Mouse (Mus musculus) hindbrain, embryonic 13.5 days (tissue): Measurements from ENCODE around the gene Hils1. TPM values are rescaled to one million over a fixed set of nuclear protein-coding genes. Genes with fewer than 3 reads are reported as not detected.
"Not testable (repeated sequence)": the region's sequence is repeated elsewhere in the genome, so short reads cannot be mapped to it uniquely, and the experiment has no call there.

Experiments
- ATAC-seq: fragments of 200-750 bp; cut with Nextera tagmentation; 2 replicates; pipeline ENCODE4 v1.8.0; 2017; ENCODE audit warnings: moderate TSS enrichment; ENCODE audit not compliant: low FRiP score
- H3K27ac ChIP-seq: fragments of 300-500 bp; sonication (generic); 2 replicates; pipeline ENCODE4 v1.5.1; 2015; ENCODE audit warnings: inconsistent platforms, mild to moderate bottlenecking, moderate library complexity
- H3K27me3 ChIP-seq: fragments of 300-500 bp; sonication (generic); 2 replicates; pipeline ENCODE4 v1.6.1; 2015; ENCODE audit warnings: mild to moderate bottlenecking, inconsistent platforms
- H3K36me3 ChIP-seq: fragments of 300-500 bp; sonication (generic); 2 replicates; pipeline ENCODE4 v1.6.1; 2015; ENCODE audit warnings: mild to moderate bottlenecking, inconsistent platforms
- H3K4me1 ChIP-seq: fragments of 300-500 bp; sonication (generic); replicated peaks from 2 replicates; pipeline ENCODE4 v1.6.1; 2015; ENCODE audit warnings: inconsistent platforms
- H3K4me2 ChIP-seq: fragments of 300-500 bp; sonication (generic); 2 replicates; pipeline ENCODE4 v1.6.1; 2015; ENCODE audit warnings: inconsistent platforms, mild to moderate bottlenecking, moderate library complexity
- H3K4me3 ChIP-seq: fragments of 300-500 bp; sonication (generic); 2 replicates; pipeline ENCODE4 v1.5.1; 2015; ENCODE audit warnings: mild to moderate bottlenecking, inconsistent platforms
- H3K9ac ChIP-seq: fragments of 300-500 bp; sonication (generic); 2 replicates; pipeline ENCODE4 v1.6.1; 2015; ENCODE audit warnings: mild to moderate bottlenecking, inconsistent platforms
- H3K9me3 ChIP-seq: fragments of 300-500 bp; sonication (generic); 2 replicates; pipeline ENCODE4 v1.6.1; 2016; ENCODE audit warnings: inconsistent platforms
- WGBS: fragments of 180-500 bp; shearing (Covaris S2); methylation state at CpG from one replicate; pipeline ENCODE4 v1.1.7; 2015; 5-methylcytosine and 5-hydroxymethylcytosine counted together
- polyA plus RNA-seq: library from polyadenylated mRNA; unstranded; fragments of >200 nt; fragmentation: Nextera tagmentation; extraction: Ambion mirVana; gene quantifications from 2 replicates; pipeline ENCODE4 v1.2.1, GENCODE M21; 2015

Hils1 gene
- polyA plus RNA-seq, 1 experiment from 2014 or later = not detected

DNA sequence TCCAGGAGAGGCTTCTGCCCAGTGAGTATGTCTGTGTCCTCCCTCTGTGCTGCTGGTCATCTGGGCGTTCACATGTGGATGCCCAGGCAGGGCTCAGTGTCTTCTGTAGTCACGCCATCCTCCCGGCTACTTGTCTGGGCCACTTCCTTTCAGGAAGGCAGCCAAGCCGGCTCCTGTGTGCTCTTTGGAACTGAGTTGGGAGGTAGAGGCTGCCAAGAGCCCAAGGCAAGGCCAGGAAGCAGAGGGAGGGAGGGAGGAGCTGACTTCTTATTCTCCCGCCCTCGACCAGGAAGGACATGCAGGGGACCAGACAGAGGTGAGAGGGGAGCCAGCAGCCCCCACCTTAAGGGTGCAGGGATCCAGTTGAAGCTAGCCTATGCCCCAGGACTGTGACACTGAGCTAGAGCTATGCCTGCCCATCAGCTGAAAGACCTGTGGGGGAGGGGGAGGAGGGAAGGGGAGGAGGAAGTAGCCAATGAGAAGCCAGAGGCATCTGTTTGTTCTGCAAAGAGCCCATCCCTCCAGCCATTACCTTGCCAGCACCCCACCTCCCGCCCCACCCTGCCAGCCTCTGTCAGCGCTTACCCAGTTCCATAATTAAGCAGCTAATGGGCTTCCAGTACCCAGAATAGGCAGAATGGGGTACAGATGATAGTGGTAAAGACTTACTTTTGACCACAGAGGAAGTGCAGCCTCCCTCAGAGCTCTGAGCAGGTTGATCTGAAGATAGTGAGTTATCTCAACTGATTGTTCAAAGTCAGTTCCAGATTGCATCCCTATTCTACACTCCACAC lies 9.1 kb upstream of the Hils1 start:
- Histone ChIP-seq H3K9me3 (no peaks in the 10 kb centered on the region), H3K27me3 (no peaks in the 10 kb centered on the region), H3K4me1 (peaks cover 18% of the 10 kb centered on the region; the same call in 1 of the 2 replicates), H3K4me2 (no peak overlapping the region), H3K36me3 (no peaks in the 10 kb centered on the region), H3K27ac (0 out of 2 replicates have a peak overlapping the region, but pooled peaks have one; percentile 14), H3K9ac (no peak overlapping the region), H3K4me3 (no peak overlapping the region)
- 0 out of 2 replicates have a peak, but pooled peaks have one; percentile 24 for ATAC-seq
- 26% methylated on average over 8 of the region's 8 CpGs for WGBS

GRCm38 (mm10) chr11:94962534-94963101 lies 4.8 kb upstream of the Hils1 start:
- Histone ChIP-seq H3K4me2 (no peak overlapping the region), H3K27ac (no peak overlapping the region), H3K27me3 (no peaks in the 10 kb centered on the region), H3K36me3 (no peaks in the 10 kb centered on the region), H3K9ac (no peak overlapping the region), H3K4me1 (peaks cover 11% of the 10 kb centered on the region; the same call in 1 of the 2 replicates), H3K9me3 (no peaks in the 10 kb centered on the region), H3K4me3 (no peak overlapping the region)
- ATAC-seq = no peak
- 78% methylated on average over 5 of the region's 5 CpGs for WGBS

DNA sequence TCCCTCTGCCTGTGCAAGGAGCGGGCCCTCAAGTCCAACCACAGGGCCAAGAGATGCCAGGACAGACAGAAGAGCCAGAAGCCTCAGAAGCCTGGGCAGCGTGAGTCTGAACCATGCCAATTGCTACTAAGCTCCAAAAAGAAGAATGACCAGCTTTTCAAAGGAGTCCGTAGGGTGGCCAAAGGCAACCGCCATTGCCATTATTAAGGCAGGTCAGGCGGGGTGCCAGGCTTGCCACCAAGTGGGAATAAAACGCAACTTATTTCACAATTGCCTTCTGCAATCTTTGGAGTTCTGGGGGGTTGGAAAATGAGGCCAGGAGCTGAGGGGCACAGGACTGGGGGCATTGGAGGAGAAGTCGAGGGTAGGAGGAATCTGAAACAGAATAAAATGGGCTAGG lies 794 bp downstream of the Hils1 start:
- Histone ChIP-seq H3K9me3 (no peaks in the 10 kb centered on the region), H3K27ac (no peak overlapping the region), H3K4me1 (peaks cover 10% of the 10 kb centered on the region; the same call in 1 of the 2 replicates), H3K36me3 (no peaks in the 10 kb centered on the region), H3K4me2 (no peak overlapping the region), H3K9ac (no peak overlapping the region), H3K4me3 (no peak overlapping the region), H3K27me3 (no peaks in the 10 kb centered on the region)
- ATAC-seq = no peak
- WGBS = 79% methylated on average over 7 of the region's 7 CpGs

GRCm38 (mm10) chr11:94969709-94970108 lies 2.3 kb downstream of the Hils1 start:
- not testable (repeated sequence) for H3K4me2 ChIP-seq, H3K4me3 ChIP-seq, H3K27me3 ChIP-seq, H3K36me3 ChIP-seq, H3K27ac ChIP-seq, H3K9ac ChIP-seq, ATAC-seq, H3K9me3 ChIP-seq
- H3K4me1 ChIP-seq = peaks cover 12% of the 10 kb centered on the region; the same call in 1 of the 2 replicates
- 96% methylated on average over 4 of the region's 4 CpGs for WGBS

DNA sequence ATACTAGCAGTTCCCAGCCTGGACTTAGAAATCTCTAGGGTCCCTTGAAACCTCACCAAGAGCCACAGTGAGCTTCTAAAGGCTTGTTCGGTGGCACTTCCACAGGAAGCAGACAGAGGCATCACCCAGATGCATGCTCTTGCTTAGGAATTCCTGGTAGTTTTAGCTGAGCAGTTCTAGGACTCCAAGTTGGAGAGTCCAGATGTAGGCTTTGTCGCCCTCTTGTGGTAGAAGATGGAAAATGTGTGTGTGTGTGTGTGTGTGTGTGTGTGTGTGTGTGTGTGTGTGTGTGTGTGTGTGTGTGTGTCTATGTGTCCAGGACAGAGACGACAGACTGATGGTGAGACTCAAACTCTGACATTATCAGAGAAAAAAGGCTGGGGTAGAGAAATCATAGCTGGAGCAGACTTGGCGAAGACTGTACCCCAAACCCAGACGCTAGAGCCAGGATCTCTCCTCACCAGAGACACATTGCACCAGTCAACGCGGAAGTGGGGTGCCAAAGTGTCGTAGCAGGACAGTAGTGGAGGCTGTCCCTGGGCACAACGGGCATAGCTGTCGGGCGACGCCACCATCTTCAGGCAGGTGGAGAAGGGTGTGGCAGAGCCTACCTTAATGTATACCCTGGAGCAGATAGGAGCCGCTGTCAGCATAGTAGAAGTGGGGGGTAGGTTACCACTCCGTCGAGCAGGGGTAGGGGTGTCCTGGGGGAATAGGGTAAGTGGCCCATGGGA lies 3.0 kb downstream of the Hils1 start:
- 65% methylated on average over 15 of the region's 15 CpGs for WGBS
- Histone ChIP-seq H3K27me3 (no peaks in the 10 kb centered on the region), H3K4me1 (peaks cover 15% of the 10 kb centered on the region; the same call in 1 of the 2 replicates), H3K36me3 (no peaks in the 10 kb centered on the region), H3K27ac (no peak overlapping the region), H3K4me2 (no peak overlapping the region), H3K4me3 (no peak overlapping the region), H3K9me3 (no peaks in the 10 kb centered on the region), H3K9ac (no peak overlapping the region)
- peak; percentile 34; the same call in 1 of the 2 replicates for ATAC-seq

DNA sequence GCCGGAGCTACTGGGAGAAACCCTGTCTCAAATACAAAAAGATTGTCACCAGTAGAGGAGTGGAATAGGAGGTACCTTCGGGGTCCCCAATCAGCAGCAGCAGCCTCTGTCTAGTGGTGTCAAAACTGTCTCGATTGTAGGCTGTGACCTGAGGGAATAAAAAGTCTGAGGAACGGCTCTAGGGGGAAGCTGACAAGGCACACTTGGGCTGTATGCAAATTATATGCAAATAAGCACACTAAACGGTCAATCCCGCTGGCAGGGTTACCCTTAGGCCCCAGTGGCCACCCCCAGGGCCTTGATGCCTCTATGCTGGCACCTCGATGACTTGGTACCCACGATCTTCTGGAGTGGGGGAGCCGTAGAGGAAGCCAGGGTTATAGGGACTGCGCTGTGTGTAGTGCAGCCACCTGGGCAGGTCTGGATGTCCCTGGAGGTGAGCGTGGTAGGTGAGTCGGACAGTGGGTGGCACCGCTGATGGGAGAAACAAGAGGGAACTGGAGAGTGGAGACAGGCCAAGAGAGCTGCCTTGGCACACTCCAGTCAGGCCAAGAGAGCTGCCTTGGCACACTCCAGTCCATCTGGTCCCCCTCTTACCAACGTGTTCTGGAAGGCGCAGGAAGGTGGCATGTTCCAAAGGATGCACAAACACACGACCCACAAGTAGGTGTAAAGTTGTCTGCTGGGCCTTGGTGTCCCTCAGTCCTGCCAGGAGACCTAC lies 4.7 kb downstream of the Hils1 start:
- Histone ChIP-seq H3K4me3 (no peak overlapping the region), H3K27me3 (no peaks in the 10 kb centered on the region), H3K9me3 (no peaks in the 10 kb centered on the region), H3K4me1 (peaks cover 15% of the 10 kb centered on the region; the same call in 1 of the 2 replicates), H3K27ac (no peak overlapping the region), H3K9ac (no peak overlapping the region), H3K4me2 (no peak overlapping the region), H3K36me3 (no peaks in the 10 kb centered on the region)
- 62% methylated on average over 16 of the region's 16 CpGs for WGBS
- no peak for ATAC-seq

- H3K27ac ChIP-seq = no peak overlapping the region
- H3K4me3 ChIP-seq = no peak overlapping the region
- 67% methylated on average over 5 of the region's 5 CpGs for WGBS
- H3K4me2 ChIP-seq = no peak overlapping the region
- ATAC-seq = no peak
- H3K9ac ChIP-seq = no peak overlapping the region
- H3K27me3 ChIP-seq = no peaks in the 10 kb centered on the region
- no peaks in the 10 kb centered on the region for H3K36me3 ChIP-seq
- H3K4me1 ChIP-seq = peaks cover 16% of the 10 kb centered on the region
- no peaks in the 10 kb centered on the region for H3K9me3 ChIP-seq
These were observed 5.5 kb downstream of the Hils1 start for GRCm38 (mm10) chr11:94972887-94973286.

- whole genome bisulfite sequencing = 31% methylated on average over 4 of the region's 4 CpGs
- H3K27me3 ChIP-seq = no peaks in the 10 kb centered on the region
- H3K9me3 ChIP-seq = no peaks in the 10 kb centered on the region
- no peak overlapping the region for H3K9ac ChIP-seq
- H3K4me2 ChIP-seq = no peak overlapping the region
- no peak overlapping the region for H3K4me3 ChIP-seq
- peaks cover 21% of the 10 kb centered on the region for H3K4me1 ChIP-seq
- H3K27ac ChIP-seq = no peak overlapping the region
- H3K36me3 ChIP-seq = no peaks in the 10 kb centered on the region
- no peak for ATAC-seq
These were observed 5.9 kb downstream of the Hils1 start for GRCm38 (mm10) chr11:94973313-94973712.

DNA sequence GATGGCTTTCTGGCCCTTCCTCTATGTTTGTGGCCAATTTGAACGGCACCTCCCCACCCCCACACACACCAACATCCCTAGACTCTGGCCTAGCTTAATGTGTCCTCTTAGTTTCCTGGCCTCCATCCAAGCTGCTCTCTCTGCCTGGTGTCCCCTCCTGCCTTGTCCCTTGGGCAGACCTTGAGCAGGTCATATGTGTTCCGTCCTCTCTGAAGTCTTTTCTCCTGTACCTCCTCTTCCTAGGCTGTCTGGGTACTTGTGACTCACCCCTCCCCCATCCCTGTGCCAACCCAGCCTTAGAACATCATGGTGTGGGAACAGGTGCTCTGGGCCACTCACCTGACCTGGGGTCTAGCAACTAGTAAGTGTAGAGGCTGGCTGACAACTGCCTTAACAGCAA lies 7.6 kb downstream of the Hils1 start:
- Histone ChIP-seq H3K36me3 (no peaks in the 10 kb centered on the region), H3K4me3 (no peak overlapping the region), H3K4me1 (peaks cover 31% of the 10 kb centered on the region), H3K27ac (no peak overlapping the region), H3K9me3 (no peaks in the 10 kb centered on the region), H3K9ac (no peak overlapping the region), H3K4me2 (no peak overlapping the region), H3K27me3 (no peaks in the 10 kb centered on the region)
- 69% methylated on average over 2 of the region's 2 CpGs for WGBS
- ATAC-seq = no peak

DNA sequence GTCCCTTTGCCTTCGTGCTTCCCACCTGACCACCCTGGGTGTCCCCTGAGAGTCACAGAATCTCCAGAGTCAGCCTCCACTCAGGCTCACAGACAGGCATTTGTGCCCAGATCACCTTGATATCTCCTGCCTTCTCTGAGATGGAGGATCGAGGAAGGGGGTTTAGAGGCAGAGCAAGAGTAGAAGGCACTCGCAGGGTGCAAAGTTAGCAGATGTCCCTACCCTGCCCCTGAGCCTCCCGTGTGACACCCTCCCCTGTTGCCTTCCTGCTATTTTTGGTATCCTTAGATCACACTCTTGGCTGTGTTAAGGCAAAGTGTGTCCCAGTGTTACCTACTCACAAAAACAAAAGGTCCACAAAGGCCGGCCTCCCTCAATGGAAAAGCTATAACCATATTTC lies 8.8 kb downstream of the Hils1 start, which contains the start of gene Sgca:
Gene Sgca, minus strand, starts transcription at position 129 of the 400 bp plus-strand sequence.
- Histone ChIP-seq H3K4me2 (no peak within 1 kb of the TSS), H3K27ac (no peak within 1 kb of the TSS), H3K9me3 (no peaks in the 10 kb centered on the region), H3K27me3 (no peaks in the 10 kb centered on the region), H3K4me1 (peaks cover 31% of the 10 kb centered on the region), H3K9ac (no peak within 1 kb of the TSS), H3K4me3 (no peak within 1 kb of the TSS), H3K36me3 (no peaks in the 10 kb centered on the region)
- no peak for ATAC-seq
- WGBS = 80% methylated on average over 5 of the region's 5 CpGs

- H3K27ac ChIP-seq = peak overlapping the region; percentile 95
- H3K4me1 ChIP-seq = peaks cover 20% of the 10 kb centered on the region
- H3K4me3 ChIP-seq = 0 out of 2 replicates have a peak overlapping the region, but pooled peaks have one; percentile 18
- no peaks in the 10 kb centered on the region for H3K9me3 ChIP-seq
- ATAC-seq = peak; percentile 76; the same call in 1 of the 2 replicates
- no peaks in the 10 kb centered on the region for H3K27me3 ChIP-seq
- H3K9ac ChIP-seq = peak overlapping the region; percentile 67
- H3K36me3 ChIP-seq = no peaks in the 10 kb centered on the region
- WGBS = 36% methylated on average over 9 of the region's 9 CpGs
- H3K4me2 ChIP-seq = peak overlapping the region; percentile 47
These were observed 11.0 kb downstream of the Hils1 start for GRCm38 (mm10) chr11:94978178-94978915.
